Mouse (Mus musculus): ENCODE data around the gene Ifi44.

Ifi44 gene

DNA sequence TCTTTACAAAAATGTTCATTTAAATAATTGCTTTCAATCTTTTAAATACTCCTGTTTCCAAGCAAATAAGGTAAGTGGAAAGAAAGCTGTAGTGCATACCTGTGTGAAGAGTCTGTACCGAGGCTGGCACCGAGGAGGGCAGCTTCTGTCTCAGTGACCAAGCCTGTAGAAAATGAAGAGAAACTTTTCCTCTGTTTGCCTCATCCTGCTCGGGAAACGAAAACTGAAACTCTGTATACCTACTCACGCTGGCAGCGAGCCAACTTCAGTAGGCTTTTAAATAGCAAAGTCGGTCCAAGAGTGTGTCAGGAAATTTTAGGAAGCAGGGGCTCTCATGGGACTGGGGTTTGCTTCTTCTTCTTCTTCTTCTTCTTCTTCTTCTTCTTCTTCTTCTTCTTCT lies at the start of gene Ifi44:
Gene Ifi44 (minus strand): TSS at position 224 of the 400 bp plus-strand sequence.
- ATAC-seq (ENCODE audit: insufficient number of reproducible peaks, low FRiP score, low TSS enrichment) = no peak

DNA sequence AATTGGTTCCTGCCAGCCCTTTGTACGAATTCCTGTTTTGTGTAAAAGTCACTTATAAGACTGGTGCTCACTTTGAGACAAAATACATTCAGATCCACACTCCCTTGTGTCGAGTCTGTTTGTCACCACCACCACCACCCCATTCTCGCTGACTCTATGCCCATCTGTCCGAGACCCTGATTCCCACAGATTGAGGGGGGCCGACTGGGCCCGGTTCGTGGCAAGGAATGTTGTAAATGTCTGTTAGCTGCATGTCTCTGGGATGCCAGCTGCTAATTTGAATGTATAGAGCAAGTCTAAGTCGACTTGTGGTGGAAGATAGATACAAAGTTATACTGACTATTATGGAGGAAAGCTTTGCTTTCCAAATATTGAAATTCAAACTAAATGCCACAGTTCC lies 38.9 kb upstream of the Ifi44 start:
- ATAC-seq (ENCODE audit: insufficient number of reproducible peaks, low FRiP score, low TSS enrichment) = no peak

DNA sequence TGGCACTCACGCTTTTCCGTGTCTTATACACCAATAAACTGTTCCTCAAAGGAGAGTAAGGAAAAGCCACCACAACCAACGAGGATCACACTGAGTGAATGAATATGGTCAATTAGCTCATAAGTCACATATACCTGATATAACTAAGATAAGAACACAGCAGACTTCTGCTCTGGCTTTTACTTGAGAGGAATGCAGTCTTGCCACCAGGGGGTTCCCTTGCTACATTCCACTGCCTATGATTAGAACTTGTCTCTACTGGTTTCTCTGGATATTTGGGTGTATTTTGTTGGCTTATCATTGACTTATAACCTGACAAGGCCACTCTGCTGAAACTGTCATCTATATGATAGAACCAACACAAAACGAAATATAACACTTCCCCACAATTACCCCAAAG lies 25.3 kb upstream of the Ifi44 start:
- no peak for ATAC-seq (ENCODE audit: insufficient number of reproducible peaks, low FRiP score, low TSS enrichment)

DNA sequence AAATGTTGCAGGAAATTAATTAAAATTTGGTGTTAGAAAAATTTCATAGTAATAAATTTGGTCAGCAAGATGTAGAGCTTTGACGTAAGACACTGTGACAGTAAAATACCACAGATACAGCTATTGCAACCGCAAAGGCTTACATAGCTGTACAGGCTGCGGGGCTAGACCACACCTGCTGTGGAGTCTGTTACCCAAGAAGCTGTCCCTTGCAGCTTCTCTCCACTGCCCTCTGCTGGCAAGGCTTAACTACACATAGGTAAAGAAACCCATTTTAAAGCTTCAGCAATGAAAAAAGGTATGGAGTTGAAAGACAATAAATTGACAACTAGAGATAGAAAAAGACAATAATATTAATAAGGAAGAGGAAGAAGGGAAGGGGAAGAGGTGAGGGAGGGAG lies 21.3 kb upstream of the Ifi44 start:
- ATAC-seq (ENCODE audit: insufficient number of reproducible peaks, low FRiP score, low TSS enrichment) = peak; percentile 61; the same call in 1 of the 2 replicates

DNA sequence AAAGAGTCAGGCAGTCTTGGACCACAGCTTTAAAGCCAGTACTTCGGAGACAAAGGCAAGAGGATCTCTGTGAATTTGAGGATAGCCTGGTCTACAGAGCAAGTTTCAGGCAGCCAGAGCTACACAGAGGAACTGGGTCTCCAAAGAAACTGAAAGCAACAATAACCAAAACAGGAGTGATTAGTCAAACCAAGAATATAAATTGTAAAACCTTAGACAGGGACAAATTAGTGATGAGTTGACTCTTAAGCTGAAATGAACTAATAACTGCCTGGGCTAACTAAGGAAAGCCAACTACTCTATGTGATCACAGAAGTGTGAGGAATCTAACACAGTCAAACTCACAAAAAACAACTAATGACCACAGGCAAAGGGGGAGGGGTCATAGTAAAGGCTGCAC lies 1.2 kb downstream of the Ifi44 start:
- ATAC-seq (ENCODE audit: insufficient number of reproducible peaks, low FRiP score, low TSS enrichment) = no peak

GRCm38 (mm10) chr3:151746058-151746457 lies 3.7 kb downstream of the Ifi44 start:
- no peak for ATAC-seq (ENCODE audit: insufficient number of reproducible peaks, low FRiP score, low TSS enrichment)

GRCm38 (mm10) chr3:151742223-151742622 lies 7.5 kb downstream of the Ifi44 start:
- no peak for ATAC-seq (ENCODE audit: insufficient number of reproducible peaks, low FRiP score, low TSS enrichment)

GRCm38 (mm10) chr3:151716246-151716645 lies 33.5 kb downstream of the Ifi44 start:
- peak; percentile 70 for ATAC-seq (ENCODE audit: insufficient number of reproducible peaks, low FRiP score, low TSS enrichment)

- ATAC-seq (ENCODE audit: insufficient number of reproducible peaks, low FRiP score, low TSS enrichment) = no peak
Observed at GRCm38 (mm10) chr3:151707335-151707734, 42.4 kb downstream of the Ifi44 start.
